Mouse (Mus musculus): ENCODE measurements around the gene Gnb4. TPM values are rescaled to one million over a fixed set of nuclear protein-coding genes. Genes with fewer than 3 reads are reported as not detected.

Gnb4 gene
- 2.8 TPM for polyA plus RNA-seq (2015; fragmentation: Illumina TruSeq; extraction: RNeasy Lipid Tissue Mini Kit (QIAGEN cat#74804); ENCODE audit: insufficient read depth, low read depth, low replicate concordance)

GRCm38 (mm10) chr3:32616331-32617052 lies at the start of gene Gnb4:
Gene Gnb4, minus strand, starts transcription at chr3:32616585.

Other genes with a start within 250 kb of the Gnb4 start
- gene Pik3ca, start 218.9 kb downstream of the Gnb4 start, polyA plus RNA-seq (2015; fragmentation: Illumina TruSeq; extraction: RNeasy Lipid Tissue Mini Kit (QIAGEN cat#74804); ENCODE audit: insufficient read depth, low read depth, low replicate concordance): 4.6 TPM
- gene Kcnmb3, start 124.4 kb downstream of the Gnb4 start, polyA plus RNA-seq (2015; fragmentation: Illumina TruSeq; extraction: RNeasy Lipid Tissue Mini Kit (QIAGEN cat#74804); ENCODE audit: insufficient read depth, low read depth, low replicate concordance): not detected
- 15.3 TPM for gene Zfp639, start 106.3 kb downstream of the Gnb4 start, polyA plus RNA-seq (2015; fragmentation: Illumina TruSeq; extraction: RNeasy Lipid Tissue Mini Kit (QIAGEN cat#74804); ENCODE audit: insufficient read depth, low read depth, low replicate concordance)
- gene Mfn1, start 87.1 kb downstream of the Gnb4 start, polyA plus RNA-seq (2015; fragmentation: Illumina TruSeq; extraction: RNeasy Lipid Tissue Mini Kit (QIAGEN cat#74804); ENCODE audit: insufficient read depth, low read depth, low replicate concordance): 13.7 TPM
- 8.1 TPM for gene Actl6a, start 89.7 kb upstream of the Gnb4 start, polyA plus RNA-seq (2015; fragmentation: Illumina TruSeq; extraction: RNeasy Lipid Tissue Mini Kit (QIAGEN cat#74804); ENCODE audit: insufficient read depth, low read depth, low replicate concordance)
- gene Ndufb5, start 120.4 kb upstream of the Gnb4 start, polyA plus RNA-seq (2015; fragmentation: Illumina TruSeq; extraction: RNeasy Lipid Tissue Mini Kit (QIAGEN cat#74804); ENCODE audit: insufficient read depth, low read depth, low replicate concordance): 35.1 TPM
- 8.2 TPM for gene Mrpl47, start 121.0 kb upstream of the Gnb4 start, polyA plus RNA-seq (2015; fragmentation: Illumina TruSeq; extraction: RNeasy Lipid Tissue Mini Kit (QIAGEN cat#74804); ENCODE audit: insufficient read depth, low read depth, low replicate concordance)
- gene Usp13, start 201.0 kb upstream of the Gnb4 start, polyA plus RNA-seq (2015; fragmentation: Illumina TruSeq; extraction: RNeasy Lipid Tissue Mini Kit (QIAGEN cat#74804); ENCODE audit: insufficient read depth, low read depth, low replicate concordance): 0.20 TPM

All from pancreas, adult 10 weeks (tissue).